Mouse (Mus musculus) MEL (cell line): ENCODE results near the gene Sorcs2. TPM values are rescaled to one million over a fixed set of nuclear protein-coding genes. Genes with fewer than 3 reads are reported as not detected.

ENCODE experiments used
- DNase-seq: peaks from one replicate; pipeline ENCODE4 v3.0.0; 2011; ENCODE audit warnings: low read depth, low spot score
- H3K27ac ChIP-seq: 2 replicates; pipeline ENCODE4 v1.5.1; 2012; ENCODE audit warnings: low read depth, mild to moderate bottlenecking, control low read depth, low read length, moderate library complexity; ENCODE audit not compliant: control insufficient read depth
- H3K27me3 ChIP-seq, 2 experiments: fragments of 150-350 bp in 1 of 2; sonication (generic) in 1 of 2; 2 replicates each; pipeline ENCODE4 v1.6.1; 2012; ENCODE audit warnings: low read length in 2 of 2, mild to moderate bottlenecking in 2 of 2, improper control_type of control experiment in 1 of 2, moderate library complexity in 1 of 2; ENCODE audit not compliant: insufficient read depth in 2 of 2, control insufficient read depth in 1 of 2
- H3K36me3 ChIP-seq, 2 experiments: 2 replicates each; pipeline ENCODE4 v1.6.1; 2012 to 2014; ENCODE audit warnings: low read length in 2 of 2, improper control_type of control experiment in 1 of 2, inconsistent platforms in 1 of 2, mild to moderate bottlenecking in 1 of 2; ENCODE audit not compliant: insufficient read depth in 2 of 2, control insufficient read depth in 1 of 2
- H3K4me1 ChIP-seq, 2 experiments: fragments of 150-350 bp in 1 of 2; sonication (generic) in 1 of 2; 2 replicates each; pipeline ENCODE4 v1.6.1; 2012; ENCODE audit warnings: low read length in 2 of 2, improper control_type of control experiment in 1 of 2, mild to moderate bottlenecking in 1 of 2; ENCODE audit not compliant: insufficient read depth in 2 of 2, control insufficient read depth in 1 of 2
- H3K4me3 ChIP-seq, 2 experiments: fragments of 150-350 bp in 1 of 2; sonication (generic) in 1 of 2; 2 replicates each; pipeline ENCODE4 v1.5.1; 2012; ENCODE audit warnings: low read depth in 2 of 2, low read length in 2 of 2, mild to moderate bottlenecking in 2 of 2, moderate library complexity in 2 of 2, control low read depth in 1 of 2, improper control_type of control experiment in 1 of 2; ENCODE audit not compliant: control insufficient read depth in 1 of 2, insufficient read depth in 1 of 2
- H3K79me2 ChIP-seq: 2 replicates; pipeline ENCODE4 v1.6.1; 2012; ENCODE audit warnings: mild to moderate bottlenecking, low read length, moderate library complexity; ENCODE audit not compliant: control insufficient read depth, poor library complexity, insufficient read depth
- H3K9ac ChIP-seq: 2 replicates; pipeline ENCODE4 v1.6.1; 2012; ENCODE audit warnings: low read depth, mild to moderate bottlenecking, control low read depth, low read length, moderate library complexity; ENCODE audit not compliant: control insufficient read depth, poor library complexity, severe bottlenecking
- H3K9me3 ChIP-seq: fragments of 150-350 bp; sonication (generic); replicated peaks from 2 replicates; pipeline ENCODE4 v1.6.1; 2012; ENCODE audit warnings: mild to moderate bottlenecking, low read length, improper control_type of control experiment, moderate library complexity; ENCODE audit not compliant: insufficient read depth
- CHD1 ChIP-seq: IDR thresholded peaks from 2 replicates; pipeline ENCODE4 v1.6.1; 2012; ENCODE audit warnings: low read depth, mild to moderate bottlenecking, inconsistent platforms, low read length, improper control_type of control experiment
- CHD2 ChIP-seq: IDR thresholded peaks from 2 replicates; pipeline ENCODE4 v1.6.1; 2011; ENCODE audit warnings: low read length, improper control_type of control experiment
- CTCF ChIP-seq, 3 experiments: IDR thresholded peaks in 2 of 3; conservative IDR thresholded peaks in 1 of 3; 2 replicates each; pipeline ENCODE4 v1.5.1; 2011 to 2012; ENCODE audit warnings: low read length in 3 of 3, low read depth in 2 of 3, mild to moderate bottlenecking in 2 of 3, improper control_type of control experiment in 1 of 3, inconsistent platforms in 1 of 3, mixed read lengths in 1 of 3, moderate library complexity in 1 of 3; ENCODE audit not compliant: control insufficient read depth in 1 of 3, insufficient read depth in 1 of 3, poor library complexity in 1 of 3, severe bottlenecking in 1 of 3
- E2F4 ChIP-seq: IDR thresholded peaks from 2 replicates; pipeline ENCODE4 v1.6.1; 2011; ENCODE audit warnings: low read depth, low read length, improper control_type of control experiment, borderline replicate concordance
- ELF1 ChIP-seq: IDR thresholded peaks from 2 replicates; pipeline ENCODE4 v1.6.1; 2014; ENCODE audit warnings: low read depth, mild to moderate bottlenecking, inconsistent platforms, low read length, improper control_type of control experiment, moderate library complexity
- EP300 ChIP-seq, 2 experiments: IDR thresholded peaks; 2 replicates each; pipeline ENCODE4 v1.6.1; 2011; ENCODE audit warnings: improper control_type of control experiment in 2 of 2, low read length in 2 of 2, low read depth in 1 of 2, mild to moderate bottlenecking in 1 of 2
- JUND ChIP-seq: IDR thresholded peaks from 2 replicates; pipeline ENCODE4 v1.6.1; 2011; ENCODE audit warnings: low read depth, mild to moderate bottlenecking, improper control_type of control experiment, low read length
- MEF2A ChIP-seq: IDR thresholded peaks from 2 replicates; pipeline ENCODE4 v1.6.1; 2014; ENCODE audit warnings: low read depth, mild to moderate bottlenecking, inconsistent platforms, low read length, improper control_type of control experiment; ENCODE audit not compliant: poor library complexity, insufficient replicate concordance, severe bottlenecking; ENCODE audit errors: extremely low read depth
- MYC ChIP-seq: IDR thresholded peaks from 2 replicates; pipeline ENCODE4 v1.6.1; 2011; ENCODE audit warnings: low read depth, mild to moderate bottlenecking, low read length, improper control_type of control experiment, moderate library complexity
- POLR2A ChIP-seq, 2 experiments: IDR thresholded peaks; 2 replicates each; pipeline ENCODE4 v1.6.1; 2011 to 2012; ENCODE audit warnings: low read length in 2 of 2, mild to moderate bottlenecking in 2 of 2, control low read depth in 1 of 2, improper control_type of control experiment in 1 of 2, low read depth in 1 of 2, moderate library complexity in 1 of 2; ENCODE audit not compliant: control insufficient read depth in 1 of 2, insufficient read depth in 1 of 2, poor library complexity in 1 of 2
- SIN3A ChIP-seq: IDR thresholded peaks from 2 replicates; pipeline ENCODE4 v1.6.1; 2012; ENCODE audit warnings: low read length, improper control_type of control experiment, inconsistent platforms
- TAL1 ChIP-seq: IDR thresholded peaks from 2 replicates; pipeline ENCODE4 v1.6.1; 2012; ENCODE audit warnings: mild to moderate bottlenecking, inconsistent platforms, low read length, moderate library complexity, mixed read lengths
- polyA plus RNA-seq, 2 experiments: library from polyadenylated mRNA; stranded (reverse) in 1 of 2; unstranded in 1 of 2; fragments of >175 nt in 1 of 2; fragments of >200 nt in 1 of 2; gene quantifications; 2 replicates each; pipeline versions ENCODE4 v1.2.1 to v1.2.4; 2012; ENCODE audit warnings: low replicate concordance in 2 of 2, low read depth in 1 of 2; ENCODE audit not compliant: insufficient read length in 2 of 2, insufficient read depth in 1 of 2, missing spikeins in 1 of 2
- total RNA-seq: library from RNA; depleted of rRNA; stranded (reverse); fragments of 300-350 nt; gene quantifications from 2 replicates; pipeline ENCODE4 v1.2.3, GENCODE M21; 2012

Sorcs2 gene
- total and polyA plus RNA-seq, 3 experiments: not detected

DNA sequence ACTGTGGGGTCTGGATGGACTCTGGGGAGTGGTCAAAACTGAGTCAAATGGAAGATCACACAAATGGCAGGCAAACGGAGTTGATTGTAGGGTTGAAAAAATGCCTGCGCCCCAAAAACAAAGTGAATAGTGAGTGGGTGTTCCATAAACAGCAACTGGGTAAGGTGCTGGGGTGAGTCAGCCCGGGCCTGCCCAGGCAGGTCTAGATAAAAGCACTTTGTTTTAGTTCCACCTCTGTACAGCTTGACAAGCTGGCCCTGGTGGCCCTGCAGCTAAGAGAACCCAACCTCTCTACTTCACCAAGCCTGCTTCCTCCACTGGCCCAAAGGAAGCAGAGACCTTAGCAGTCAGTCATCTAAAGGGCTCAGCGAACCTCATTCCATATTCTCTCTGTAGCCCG is 195.2 kb downstream of the Sorcs2 start (continued):
- no peak for TF ChIP-seq CTCF (IDR thresholded peaks at IDR 0.05 in 2 of 3, conservative IDR thresholded peaks at IDR 0.05 in 1 of 3; ENCODE audit: control insufficient read depth in 1 of 3, insufficient read depth in 1 of 3, low read depth in 2 of 3, low read length in 3 of 3, poor library complexity in 1 of 3, severe bottlenecking in 1 of 3)
- no peak for TF ChIP-seq EP300 (IDR thresholded peaks at IDR 0.05; ENCODE audit: low read depth in 1 of 2, low read length in 2 of 2)

DNA sequence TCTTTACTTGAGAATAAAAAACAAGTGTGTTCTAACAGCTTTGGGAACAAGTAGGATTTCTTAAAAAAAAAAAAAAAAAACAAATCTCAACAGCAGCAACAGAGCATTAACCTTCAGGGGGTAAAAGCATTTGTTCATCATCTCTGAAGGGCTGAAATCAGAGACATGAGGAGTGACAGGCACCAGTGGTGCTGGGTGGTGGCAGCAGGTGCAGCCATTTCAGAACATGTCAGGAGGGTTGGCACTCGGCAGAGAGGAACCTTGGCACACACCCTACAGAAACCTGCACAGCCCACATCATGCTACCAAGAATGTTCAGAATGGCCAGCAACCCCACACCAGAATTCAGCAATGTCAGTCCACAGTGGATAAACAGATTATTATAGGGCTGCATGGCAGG is 198.4 kb downstream of the Sorcs2 start:
- no peak for DNase-seq
- no peaks in the 10 kb centered on the region for H3K36me3 ChIP-seq
- H3K79me2 ChIP-seq: no peaks in the 10 kb centered on the region
- H3K9me3 ChIP-seq: 0 out of 2 replicates have a peak, but pooled peaks cover 2% of the 10 kb centered on the region
- no peaks in the 10 kb centered on the region for H3K4me1 ChIP-seq
- no peak overlapping the region for H3K4me3 ChIP-seq
- H3K27me3 ChIP-seq: no peaks in the 10 kb centered on the region
- no peak overlapping the region for H3K9ac ChIP-seq
- TF ChIP-seq CHD2: no peak
- TF ChIP-seq E2F4: no peak
- H3K27ac ChIP-seq: no peak overlapping the region

DNA sequence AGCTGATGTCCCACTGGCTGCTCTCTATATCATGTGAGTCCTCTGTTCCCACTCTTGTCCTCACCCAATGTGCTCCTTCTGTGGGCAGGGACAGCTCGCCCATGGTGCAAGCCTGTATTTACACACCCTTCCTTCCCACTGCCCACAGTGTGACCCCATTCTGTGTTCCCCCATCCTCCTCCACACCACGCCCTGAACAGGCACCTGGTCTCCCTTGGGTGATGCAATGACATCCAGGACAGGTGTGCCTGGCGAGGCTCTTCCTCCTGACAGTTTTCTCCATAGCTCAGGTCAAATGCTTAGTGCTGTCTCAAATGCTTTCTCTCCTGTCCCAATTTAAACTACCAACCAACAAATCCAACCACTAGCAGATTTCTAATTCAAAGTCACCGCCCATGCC is 202.5 kb downstream of the Sorcs2 start:
- Histone ChIP-seq H3K4me1 (no peaks in the 10 kb centered on the region), H3K4me3 (no peak overlapping the region), H3K36me3 (no peaks in the 10 kb centered on the region), H3K27me3 (no peaks in the 10 kb centered on the region), H3K27ac (no peak overlapping the region), H3K9me3 (0 out of 2 replicates have a peak, but pooled peaks cover 2% of the 10 kb centered on the region), H3K79me2 (no peaks in the 10 kb centered on the region), H3K9ac (no peak overlapping the region)
- DNase-seq: no peak
- no peak for TF ChIP-seq TAL1
- no peak for TF ChIP-seq CHD1
- no peak for TF ChIP-seq ELF1

DNA sequence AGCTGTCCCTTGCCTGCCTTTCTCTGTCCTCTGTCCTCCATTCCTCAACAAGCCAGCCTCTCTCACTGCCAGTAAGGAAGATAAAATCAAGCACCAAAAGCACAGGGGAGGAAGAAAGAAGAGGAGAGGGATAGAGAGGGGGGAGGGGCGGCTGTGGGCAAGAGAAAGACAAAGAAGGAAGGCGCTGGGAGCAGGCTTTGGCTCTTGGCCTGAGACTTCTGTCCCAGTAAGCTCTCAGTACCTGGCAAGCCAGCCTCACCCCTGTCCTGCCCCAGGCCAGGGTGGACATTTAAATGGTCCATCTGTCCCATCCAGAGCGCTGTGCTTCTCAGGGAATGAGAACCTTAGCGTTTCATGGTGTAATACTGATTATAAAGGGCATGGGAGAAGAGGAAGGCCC is 203.3 kb downstream of the Sorcs2 start:
- H3K27me3 ChIP-seq: no peaks in the 10 kb centered on the region
- H3K36me3 ChIP-seq: no peaks in the 10 kb centered on the region
- no peaks in the 10 kb centered on the region for H3K4me1 ChIP-seq
- H3K27ac ChIP-seq: no peak overlapping the region
- H3K79me2 ChIP-seq: no peaks in the 10 kb centered on the region
- TF ChIP-seq SIN3A (no peak), JUND (no peak), TAL1 (no peak), MEF2A (no peak), E2F4 (no peak), MYC (no peak), POLR2A (IDR thresholded peaks at IDR 0.05; ENCODE audit: control insufficient read depth in 1 of 2, insufficient read depth in 1 of 2, low read depth in 1 of 2, low read length in 2 of 2, poor library complexity in 1 of 2) (no peak)
- DNase-seq: no peak
- H3K9ac ChIP-seq: no peak overlapping the region
- H3K9me3 ChIP-seq: 0 out of 2 replicates have a peak, but pooled peaks cover 2% of the 10 kb centered on the region
- no peak overlapping the region for H3K4me3 ChIP-seq
